Mouse (Mus musculus) forebrain, postnatal 0 days (tissue): ENCODE measurements at regions not wholly inside any gene's neighbourhood (a gene's known extent, or its start where the extent isn't known, plus 50 kb on each side); places are given as distances from the start of the nearest gene placed in this dataset.
A peak's percentile ranks its signal among the peaks of the same experiment; 100 is the strongest.

ENCODE experiments used
- ATAC-seq: fragments of 200-750 bp; cut with Nextera tagmentation; 2 replicates; pipeline ENCODE4 v1.8.0; 2017; ENCODE audit warnings: mild to moderate bottlenecking, moderate library complexity
- DNase-seq: peaks from one replicate; pipeline ENCODE4 v3.0.0-alpha.2; 2015
- H3K27ac ChIP-seq: fragments of 300-500 bp; sonication (generic); 2 replicates; pipeline ENCODE4 v1.5.1; 2014; ENCODE audit warnings: low read depth, mild to moderate bottlenecking, antibody characterized with exemption, low read length, moderate library complexity, mixed read lengths
- H3K27me3 ChIP-seq: fragments of 300-500 bp; sonication (generic); 2 replicates; pipeline ENCODE4 v1.6.1; 2014; ENCODE audit warnings: mild to moderate bottlenecking, low read length, mixed read lengths; ENCODE audit not compliant: insufficient read depth
- H3K36me3 ChIP-seq: fragments of 300-500 bp; sonication (generic); 2 replicates; pipeline ENCODE4 v1.6.1; 2014; ENCODE audit warnings: mild to moderate bottlenecking, moderate library complexity; ENCODE audit not compliant: insufficient read depth
- H3K4me1 ChIP-seq: fragments of 300-500 bp; sonication (generic); 2 replicates; pipeline ENCODE4 v1.6.1; 2014; ENCODE audit warnings: antibody characterized with exemption; ENCODE audit not compliant: insufficient read depth
- H3K4me2 ChIP-seq: fragments of 300-500 bp; sonication (generic); 2 replicates; pipeline ENCODE4 v1.6.1; 2014; ENCODE audit warnings: low read depth, mild to moderate bottlenecking, moderate library complexity
- H3K4me3 ChIP-seq: fragments of 300-500 bp; sonication (generic); 2 replicates; pipeline ENCODE4 v1.5.1; 2014; ENCODE audit warnings: low read depth, low read length, mixed read lengths
- H3K9ac ChIP-seq: fragments of 300-500 bp; sonication (generic); 2 replicates; pipeline ENCODE4 v1.6.1; 2014; ENCODE audit warnings: mild to moderate bottlenecking
- H3K9me3 ChIP-seq: fragments of 300-500 bp; sonication (generic); 2 replicates; pipeline ENCODE4 v1.6.1; 2016; ENCODE audit warnings: low read length
- CTCF ChIP-seq: sonication (generic); IDR thresholded peaks from 2 replicates; pipeline ENCODE4 v1.5.1; 2016; ENCODE audit warnings: antibody characterized with exemption, control low read depth, low read depth
- WGBS: fragments of 180-500 bp; shearing (Covaris S2); extraction: QIAGEN DNeasy Blood & Tissue Kit; methylation state at CpG from one replicate; pipeline ENCODE4 v1.1.7; 2014; 5-methylcytosine and 5-hydroxymethylcytosine counted together

- DNase-seq (no peak), ATAC-seq (no peak)
- H3K27me3 ChIP-seq: no peaks in the 10 kb centered on the region
- H3K27ac ChIP-seq: no peak overlapping the region
- no peaks in the 10 kb centered on the region for H3K4me1 ChIP-seq
- H3K9ac ChIP-seq: no peak overlapping the region
- TF ChIP-seq CTCF: no peak
- 86% methylated on average over 6 of the region's 6 CpGs for WGBS
- H3K36me3 ChIP-seq: no peaks in the 10 kb centered on the region
- H3K4me2 ChIP-seq: no peak overlapping the region
- H3K9me3 ChIP-seq: no peaks in the 10 kb centered on the region
- H3K4me3 ChIP-seq: no peak overlapping the region
These were observed 66.4 kb upstream of the Arhgap32 start for GRCm38 (mm10) chr9:32049546-32049945.

GRCm38 (mm10) chr9:32053886-32054615 lies 61.9 kb upstream of the Arhgap32 start:
- Histone ChIP-seq H3K4me1 (0 out of 2 replicates have a peak, but pooled peaks cover 4% of the 10 kb centered on the region), H3K4me3 (no peak overlapping the region), H3K9me3 (no peaks in the 10 kb centered on the region), H3K27ac (no peak overlapping the region), H3K27me3 (no peaks in the 10 kb centered on the region), H3K9ac (no peak overlapping the region), H3K4me2 (no peak overlapping the region), H3K36me3 (no peaks in the 10 kb centered on the region)
- ATAC-seq: 0 out of 2 replicates have a peak, but pooled peaks have one; percentile 40
- no peak for TF ChIP-seq CTCF
- 63% methylated on average over 4 of the region's 4 CpGs for WGBS
- no peak for DNase-seq

GRCm38 (mm10) chr9:32057427-32058115 lies 58.4 kb upstream of the Arhgap32 start:
- 0 out of 2 replicates have a peak, but pooled peaks cover 4% of the 10 kb centered on the region for H3K4me1 ChIP-seq

GRCm38 (mm10) chr9:32062740-32063139 lies 53.2 kb upstream of the Arhgap32 start:
- TF ChIP-seq CTCF: no peak
- Histone ChIP-seq H3K27me3 (no peaks in the 10 kb centered on the region), H3K4me2 (no peak overlapping the region), H3K36me3 (no peaks in the 10 kb centered on the region), H3K9me3 (no peaks in the 10 kb centered on the region), H3K9ac (no peak overlapping the region), H3K4me1 (peaks cover 5% of the 10 kb centered on the region; the same call in 1 of the 2 replicates), H3K4me3 (no peak overlapping the region), H3K27ac (no peak overlapping the region)
- DNase-seq (peak; percentile 20), ATAC-seq (peak; percentile 42; the same call in 1 of the 2 replicates)
- WGBS: 49% methylated on average over 4 of the region's 4 CpGs

More at GRCm38 (mm10) chr9:32057427-32058115, 58.4 kb upstream of the Arhgap32 start:
- WGBS: 61% methylated on average over 4 of the region's 4 CpGs
- Histone ChIP-seq H3K9me3 (no peaks in the 10 kb centered on the region), H3K4me2 (no peak overlapping the region), H3K9ac (no peak overlapping the region), H3K36me3 (no peaks in the 10 kb centered on the region), H3K4me3 (no peak overlapping the region), H3K27ac (no peak overlapping the region), H3K27me3 (no peaks in the 10 kb centered on the region)
- TF ChIP-seq CTCF: no peak
- DNase-seq (peak; percentile 38), ATAC-seq (peak; percentile 82)

- no peak for DNase-seq
- H3K27me3 ChIP-seq: no peaks in the 10 kb centered on the region
- no peak overlapping the region for H3K4me2 ChIP-seq
- 0 out of 2 replicates have a peak overlapping the region, but pooled peaks have one; percentile 2 for H3K27ac ChIP-seq
- ATAC-seq: no peak
- no peak overlapping the region for H3K9ac ChIP-seq
- H3K9me3 ChIP-seq: no peaks in the 10 kb centered on the region
- no peak for TF ChIP-seq CTCF
- H3K36me3 ChIP-seq: no peaks in the 10 kb centered on the region
- H3K4me3 ChIP-seq: no peak overlapping the region
- H3K4me1 ChIP-seq: peaks cover 3% of the 10 kb centered on the region; the same call in 1 of the 2 replicates
- 53% methylated on average over 6 of the region's 6 CpGs for WGBS
These were observed 52.4 kb upstream of the Arhgap32 start for GRCm38 (mm10) chr9:32063541-32063940.

GRCm38 (mm10) chr9:32064007-32064550 lies 51.9 kb upstream of the Arhgap32 start:
- ATAC-seq (no peak; the same call in 1 of the 2 replicates), DNase-seq (no peak)
- Histone ChIP-seq H3K27ac (no peak overlapping the region), H3K4me1 (peaks cover 3% of the 10 kb centered on the region; the same call in 1 of the 2 replicates), H3K9me3 (no peaks in the 10 kb centered on the region), H3K27me3 (no peaks in the 10 kb centered on the region), H3K4me2 (no peak overlapping the region), H3K9ac (no peak overlapping the region), H3K36me3 (no peaks in the 10 kb centered on the region), H3K4me3 (no peak overlapping the region)
- 66% methylated on average over 4 of the region's 4 CpGs for WGBS
- TF ChIP-seq CTCF: no peak
